Mouse (Mus musculus): ENCODE data around the gene Nrd1. TPM values are rescaled to one million over a fixed set of nuclear protein-coding genes. Genes with fewer than 3 reads are reported as not detected.

Nrd1 gene
- polyA plus RNA-seq, 1 experiment = 161 TPM

GRCm38 (mm10) chr4:108986833-108987472 lies 13.5 kb upstream of the Nrd1 start:
- Histone ChIP-seq H3K4me1 (ENCODE audit: control insufficient read depth, insufficient read depth, low read length) (no peaks in the 10 kb centered on the region), H3K4me3 (ENCODE audit: insufficient read depth, low read depth, low read length) (no peak overlapping the region), H3K27ac (ENCODE audit: insufficient read depth, low read depth, low read length) (no peak overlapping the region)
- TF ChIP-seq CTCF (IDR thresholded peaks at IDR 0.05; ENCODE audit: insufficient read depth, low read depth, low read length) (no peak), POLR2A (IDR thresholded peaks at IDR 0.05; ENCODE audit: insufficient read depth, low read depth, low read length) (no peak)
- WGBS = 72% methylated on average over 1 of the region's 1 CpGs

GRCm38 (mm10) chr4:108987473-108987842 lies 13.0 kb upstream of the Nrd1 start:
- no peaks in the 10 kb centered on the region for H3K4me1 ChIP-seq (ENCODE audit: control insufficient read depth, insufficient read depth, low read length)
- no peak for TF ChIP-seq POLR2A (IDR thresholded peaks at IDR 0.05; ENCODE audit: insufficient read depth, low read depth, low read length)
- no peak for TF ChIP-seq CTCF (IDR thresholded peaks at IDR 0.05; ENCODE audit: insufficient read depth, low read depth, low read length)
- H3K4me3 ChIP-seq (ENCODE audit: insufficient read depth, low read depth, low read length) = no peak overlapping the region
- 72% methylated on average over 4 of the region's 4 CpGs for WGBS
- H3K27ac ChIP-seq (ENCODE audit: insufficient read depth, low read depth, low read length) = no peak overlapping the region

GRCm38 (mm10) chr4:108989430-108989829 lies 11.0 kb upstream of the Nrd1 start:
- Histone ChIP-seq H3K4me1 (ENCODE audit: control insufficient read depth, insufficient read depth, low read length) (no peaks in the 10 kb centered on the region), H3K4me3 (ENCODE audit: insufficient read depth, low read depth, low read length) (no peak overlapping the region), H3K27ac (ENCODE audit: insufficient read depth, low read depth, low read length) (no peak overlapping the region)
- no peak for TF ChIP-seq POLR2A (IDR thresholded peaks at IDR 0.05; ENCODE audit: insufficient read depth, low read depth, low read length)
- no peak for TF ChIP-seq CTCF (IDR thresholded peaks at IDR 0.05; ENCODE audit: insufficient read depth, low read depth, low read length)
- 85% methylated on average over 2 of the region's 2 CpGs for WGBS

- Histone ChIP-seq H3K4me1 (ENCODE audit: control insufficient read depth, insufficient read depth, low read length) (no peaks in the 10 kb centered on the region), H3K27ac (ENCODE audit: insufficient read depth, low read depth, low read length) (no peak overlapping the region), H3K4me3 (ENCODE audit: insufficient read depth, low read depth, low read length) (no peak overlapping the region)
- TF ChIP-seq POLR2A (IDR thresholded peaks at IDR 0.05; ENCODE audit: insufficient read depth, low read depth, low read length) = no peak
- no peak for TF ChIP-seq CTCF (IDR thresholded peaks at IDR 0.05; ENCODE audit: insufficient read depth, low read depth, low read length)
Measured at GRCm38 (mm10) chr4:108990032-108990431, 10.4 kb upstream of the Nrd1 start.

GRCm38 (mm10) chr4:108990571-108990970 lies 9.9 kb upstream of the Nrd1 start:
- TF ChIP-seq CTCF (IDR thresholded peaks at IDR 0.05; ENCODE audit: insufficient read depth, low read depth, low read length) (no peak), POLR2A (IDR thresholded peaks at IDR 0.05; ENCODE audit: insufficient read depth, low read depth, low read length) (no peak)
- 94% methylated on average over 6 of the region's 6 CpGs for WGBS
- H3K4me3 ChIP-seq (ENCODE audit: insufficient read depth, low read depth, low read length) = no peak overlapping the region
- no peak overlapping the region for H3K27ac ChIP-seq (ENCODE audit: insufficient read depth, low read depth, low read length)
- H3K4me1 ChIP-seq (ENCODE audit: control insufficient read depth, insufficient read depth, low read length) = no peaks in the 10 kb centered on the region

- Histone ChIP-seq H3K27ac (ENCODE audit: insufficient read depth, low read depth, low read length) (no peak overlapping the region), H3K4me3 (ENCODE audit: insufficient read depth, low read depth, low read length) (no peak overlapping the region), H3K4me1 (ENCODE audit: control insufficient read depth, insufficient read depth, low read length) (no peaks in the 10 kb centered on the region)
- no peak for TF ChIP-seq CTCF (IDR thresholded peaks at IDR 0.05; ENCODE audit: insufficient read depth, low read depth, low read length)
- TF ChIP-seq POLR2A (IDR thresholded peaks at IDR 0.05; ENCODE audit: insufficient read depth, low read depth, low read length) = no peak
Measured at GRCm38 (mm10) chr4:108991811-108992210, 8.6 kb upstream of the Nrd1 start.

GRCm38 (mm10) chr4:108992978-108993377 lies 7.5 kb upstream of the Nrd1 start:
- H3K4me1 ChIP-seq (ENCODE audit: control insufficient read depth, insufficient read depth, low read length) = no peaks in the 10 kb centered on the region
- H3K27ac ChIP-seq (ENCODE audit: insufficient read depth, low read depth, low read length) = no peak overlapping the region
- no peak overlapping the region for H3K4me3 ChIP-seq (ENCODE audit: insufficient read depth, low read depth, low read length)
- no peak for TF ChIP-seq CTCF (IDR thresholded peaks at IDR 0.05; ENCODE audit: insufficient read depth, low read depth, low read length)
- no peak for TF ChIP-seq POLR2A (IDR thresholded peaks at IDR 0.05; ENCODE audit: insufficient read depth, low read depth, low read length)
- 28% methylated on average over 2 of the region's 2 CpGs for WGBS

- WGBS = under 1% methylated on average over 18 of the region's 18 CpGs
- peaks cover 2% of the 10 kb centered on the region; the same call in 1 of the 2 replicates for H3K4me1 ChIP-seq (ENCODE audit: control insufficient read depth, insufficient read depth, low read length)
- peak overlapping the region; percentile 88 for H3K27ac ChIP-seq (ENCODE audit: insufficient read depth, low read depth, low read length)
- H3K4me3 ChIP-seq (ENCODE audit: insufficient read depth, low read depth, low read length) = peak overlapping the region; percentile 93
- TF ChIP-seq CTCF (IDR thresholded peaks at IDR 0.05; ENCODE audit: insufficient read depth, low read depth, low read length) (no peak), POLR2A (IDR thresholded peaks at IDR 0.05; ENCODE audit: insufficient read depth, low read depth, low read length) (no peak)
Measured at GRCm38 (mm10) chr4:109000961-109001360, 506 bp downstream of the Nrd1 start.

GRCm38 (mm10) chr4:109008046-109008445 lies 7.6 kb downstream of the Nrd1 start:
- no peak overlapping the region for H3K27ac ChIP-seq (ENCODE audit: insufficient read depth, low read depth, low read length)
- WGBS = 26% methylated on average over 1 of the region's 1 CpGs
- TF ChIP-seq POLR2A (IDR thresholded peaks at IDR 0.05; ENCODE audit: insufficient read depth, low read depth, low read length) (no peak), CTCF (IDR thresholded peaks at IDR 0.05; ENCODE audit: insufficient read depth, low read depth, low read length) (no peak)
- H3K4me3 ChIP-seq (ENCODE audit: insufficient read depth, low read depth, low read length) = no peak overlapping the region
- H3K4me1 ChIP-seq (ENCODE audit: control insufficient read depth, insufficient read depth, low read length) = peaks cover 2% of the 10 kb centered on the region; the same call in 1 of the 2 replicates

Measured in olfactory bulb, adult 2 months (tissue).